Mouse (Mus musculus): Measurements from ENCODE around the gene Scimp. TPM values are rescaled to one million over a fixed set of nuclear protein-coding genes. Genes with fewer than 3 reads are reported as not detected.

Gene Scimp
- polyA plus RNA-seq, 1 experiment, result not detected

- TF ChIP-seq CTCF (IDR thresholded peaks at IDR 0.05; ENCODE audit: insufficient read depth, low read depth, low read length), result no peak
- no peak for TF ChIP-seq POLR2A (IDR thresholded peaks at IDR 0.05; ENCODE audit: insufficient read depth, low read depth, low read length)
- WGBS, result 81% methylated on average over 8 of the region's 8 CpGs
- H3K4me3 ChIP-seq (ENCODE audit: insufficient read depth, low read depth, low read length), result no peak overlapping the region
- H3K4me1 ChIP-seq (ENCODE audit: control insufficient read depth, insufficient read depth, low read length), result no peaks in the 10 kb centered on the region
- H3K27ac ChIP-seq (ENCODE audit: insufficient read depth, low read depth, low read length), result no peak overlapping the region
Observed at GRCm38 (mm10) chr11:70805641-70806175, 6.7 kb downstream of the Scimp start.

- 82% methylated on average over 3 of the region's 3 CpGs for WGBS
- Histone ChIP-seq H3K27ac (ENCODE audit: insufficient read depth, low read depth, low read length) (no peak overlapping the region), H3K4me3 (ENCODE audit: insufficient read depth, low read depth, low read length) (no peak overlapping the region), H3K4me1 (ENCODE audit: control insufficient read depth, insufficient read depth, low read length) (no peaks in the 10 kb centered on the region)
- TF ChIP-seq POLR2A (IDR thresholded peaks at IDR 0.05; ENCODE audit: insufficient read depth, low read depth, low read length) (no peak), CTCF (IDR thresholded peaks at IDR 0.05; ENCODE audit: insufficient read depth, low read depth, low read length) (no peak)
Observed at GRCm38 (mm10) chr11:70804395-70804794, 8.0 kb downstream of the Scimp start.

GRCm38 (mm10) chr11:70803711-70804200, 8.6 kb downstream of the Scimp start:
- TF ChIP-seq POLR2A (IDR thresholded peaks at IDR 0.05; ENCODE audit: insufficient read depth, low read depth, low read length) (no peak), CTCF (IDR thresholded peaks at IDR 0.05; ENCODE audit: insufficient read depth, low read depth, low read length) (no peak)
- H3K27ac ChIP-seq (ENCODE audit: insufficient read depth, low read depth, low read length), result no peak overlapping the region
- no peaks in the 10 kb centered on the region for H3K4me1 ChIP-seq (ENCODE audit: control insufficient read depth, insufficient read depth, low read length)
- no peak overlapping the region for H3K4me3 ChIP-seq (ENCODE audit: insufficient read depth, low read depth, low read length)
- WGBS, result 87% methylated on average over 6 of the region's 6 CpGs

- Histone ChIP-seq H3K4me1 (ENCODE audit: control insufficient read depth, insufficient read depth, low read length) (no peaks in the 10 kb centered on the region), H3K4me3 (ENCODE audit: insufficient read depth, low read depth, low read length) (no peak overlapping the region), H3K27ac (ENCODE audit: insufficient read depth, low read depth, low read length) (no peak overlapping the region)
- 73% methylated on average over 2 of the region's 2 CpGs for WGBS
- TF ChIP-seq CTCF (IDR thresholded peaks at IDR 0.05; ENCODE audit: insufficient read depth, low read depth, low read length), result no peak
- no peak for TF ChIP-seq POLR2A (IDR thresholded peaks at IDR 0.05; ENCODE audit: insufficient read depth, low read depth, low read length)
Observed at GRCm38 (mm10) chr11:70802865-70803261, 9.5 kb downstream of the Scimp start.

- Histone ChIP-seq H3K4me1 (ENCODE audit: control insufficient read depth, insufficient read depth, low read length) (no peaks in the 10 kb centered on the region), H3K27ac (ENCODE audit: insufficient read depth, low read depth, low read length) (no peak overlapping the region), H3K4me3 (ENCODE audit: insufficient read depth, low read depth, low read length) (no peak overlapping the region)
- TF ChIP-seq POLR2A (IDR thresholded peaks at IDR 0.05; ENCODE audit: insufficient read depth, low read depth, low read length) (no peak), CTCF (IDR thresholded peaks at IDR 0.05; ENCODE audit: insufficient read depth, low read depth, low read length) (no peak)
- 93% methylated on average over 2 of the region's 2 CpGs for WGBS
Observed at GRCm38 (mm10) chr11:70802208-70802864, 10.1 kb downstream of the Scimp start.

GRCm38 (mm10) chr11:70792409-70792808, 20.0 kb downstream of the Scimp start:
- Histone ChIP-seq H3K4me1 (ENCODE audit: control insufficient read depth, insufficient read depth, low read length) (no peaks in the 10 kb centered on the region), H3K4me3 (ENCODE audit: insufficient read depth, low read depth, low read length) (no peak overlapping the region), H3K27ac (ENCODE audit: insufficient read depth, low read depth, low read length) (no peak overlapping the region)
- WGBS, result 100% methylated on average over 1 of the region's 1 CpGs
- TF ChIP-seq CTCF (IDR thresholded peaks at IDR 0.05; ENCODE audit: insufficient read depth, low read depth, low read length) (no peak), POLR2A (IDR thresholded peaks at IDR 0.05; ENCODE audit: insufficient read depth, low read depth, low read length) (no peak)

- no peaks in the 10 kb centered on the region for H3K4me1 ChIP-seq (ENCODE audit: control insufficient read depth, insufficient read depth, low read length)
- no peak overlapping the region for H3K4me3 ChIP-seq (ENCODE audit: insufficient read depth, low read depth, low read length)
- 88% methylated on average over 5 of the region's 5 CpGs for whole genome bisulfite sequencing
- no peak for TF ChIP-seq CTCF (IDR thresholded peaks at IDR 0.05; ENCODE audit: insufficient read depth, low read depth, low read length)
- TF ChIP-seq POLR2A (IDR thresholded peaks at IDR 0.05; ENCODE audit: insufficient read depth, low read depth, low read length), result no peak
- H3K27ac ChIP-seq (ENCODE audit: insufficient read depth, low read depth, low read length), result no peak overlapping the region
Observed at GRCm38 (mm10) chr11:70791676-70792075, 20.7 kb downstream of the Scimp start.

- WGBS, result 68% methylated on average over 7 of the region's 7 CpGs
- TF ChIP-seq CTCF (IDR thresholded peaks at IDR 0.05; ENCODE audit: insufficient read depth, low read depth, low read length), result no peak
- TF ChIP-seq POLR2A (IDR thresholded peaks at IDR 0.05; ENCODE audit: insufficient read depth, low read depth, low read length), result no peak
Observed at GRCm38 (mm10) chr11:70790874-70791551, 21.4 kb downstream of the Scimp start.

GRCm38 (mm10) chr11:70790426-70790825, 22.0 kb downstream of the Scimp start:
- no peak overlapping the region for H3K4me3 ChIP-seq (ENCODE audit: insufficient read depth, low read depth, low read length)
- H3K27ac ChIP-seq (ENCODE audit: insufficient read depth, low read depth, low read length), result no peak overlapping the region
- WGBS, result 87% methylated on average over 2 of the region's 2 CpGs
- H3K4me1 ChIP-seq (ENCODE audit: control insufficient read depth, insufficient read depth, low read length), result no peaks in the 10 kb centered on the region
- TF ChIP-seq POLR2A (IDR thresholded peaks at IDR 0.05; ENCODE audit: insufficient read depth, low read depth, low read length) (no peak), CTCF (IDR thresholded peaks at IDR 0.05; ENCODE audit: insufficient read depth, low read depth, low read length) (no peak)

More at GRCm38 (mm10) chr11:70790874-70791551, 21.4 kb downstream of the Scimp start:
- H3K4me3 ChIP-seq (ENCODE audit: insufficient read depth, low read depth, low read length), result no peak overlapping the region
- H3K4me1 ChIP-seq (ENCODE audit: control insufficient read depth, insufficient read depth, low read length), result no peaks in the 10 kb centered on the region
- no peak overlapping the region for H3K27ac ChIP-seq (ENCODE audit: insufficient read depth, low read depth, low read length)
